Mouse (Mus musculus): ENCODE measurements at regions not wholly inside any gene's neighbourhood (a gene's known extent, or its start where the extent isn't known, plus 50 kb on each side); places are given as distances from the start of the nearest gene placed in this dataset.

- TF ChIP-seq CTCF (IDR thresholded peaks at IDR 0.05; ENCODE audit: low read depth) (no peak), EP300 (IDR thresholded peaks at IDR 0.05; ENCODE audit: low read depth) (no peak)
Measured at GRCm38 (mm10) chr13:94640336-94640735, 148.4 kb upstream of the Tbca start.
